Mouse (Mus musculus) liver, embryonic 13.5 days (tissue): ENCODE measurements around the gene Inppl1. TPM values are rescaled to one million over a fixed set of nuclear protein-coding genes. Genes with fewer than 3 reads are reported as not detected.

Experiments used
- ATAC-seq: fragments of 200-750 bp; cut with Nextera tagmentation; 2 replicates; pipeline ENCODE4 v1.8.0; 2017; ENCODE audit warnings: low read depth, mild to moderate bottlenecking, moderate number of reproducible peaks, moderate library complexity
- DNase-seq: peaks from one replicate; pipeline ENCODE4 v3.0.0; 2022
- H3K27ac ChIP-seq: fragments of 300-500 bp; sonication (generic); 2 replicates; pipeline ENCODE4 v1.5.1; 2015; ENCODE audit warnings: moderate library complexity, mild to moderate bottlenecking, inconsistent platforms
- H3K27me3 ChIP-seq: fragments of 300-500 bp; sonication (generic); 2 replicates; pipeline ENCODE4 v1.6.1; 2015; ENCODE audit warnings: mild to moderate bottlenecking, inconsistent platforms
- H3K36me3 ChIP-seq: fragments of 300-500 bp; sonication (generic); 2 replicates; pipeline ENCODE4 v1.6.1; 2015; ENCODE audit warnings: mild to moderate bottlenecking, inconsistent platforms
- H3K4me1 ChIP-seq: fragments of 300-500 bp; sonication (generic); replicated peaks from 2 replicates; pipeline ENCODE4 v1.6.1; 2015; ENCODE audit warnings: inconsistent platforms
- H3K4me2 ChIP-seq: fragments of 300-500 bp; sonication (generic); 2 replicates; pipeline ENCODE4 v1.6.1; 2015; ENCODE audit warnings: inconsistent platforms, mild to moderate bottlenecking, moderate library complexity
- H3K4me3 ChIP-seq: fragments of 300-500 bp; sonication (generic); replicated peaks from 2 replicates; pipeline ENCODE4 v1.5.1; 2015; ENCODE audit warnings: mild to moderate bottlenecking, inconsistent platforms
- H3K9ac ChIP-seq: fragments of 300-500 bp; sonication (generic); 2 replicates; pipeline ENCODE4 v1.6.1; 2015; ENCODE audit warnings: mild to moderate bottlenecking, inconsistent platforms
- H3K9me3 ChIP-seq: fragments of 300-500 bp; sonication (generic); replicated peaks from 2 replicates; pipeline ENCODE4 v1.6.1; 2016; ENCODE audit warnings: inconsistent platforms
- WGBS: fragments of 180-500 bp; shearing (Covaris S2); methylation state at CpG from one replicate; pipeline ENCODE4 v1.1.7; 2015; ENCODE audit not compliant: insufficient replicate concordance; 5-methylcytosine and 5-hydroxymethylcytosine counted together
- polyA plus RNA-seq: library from polyadenylated mRNA; unstranded; fragments of >200 nt; fragmentation: Nextera tagmentation; extraction: Ambion mirVana; gene quantifications from 2 replicates; pipeline ENCODE4 v1.2.1, GENCODE M21; 2015

The Inppl1 gene
- polyA plus RNA-seq, 1 experiment from 2014 or later = 5.2 TPM

DNA sequence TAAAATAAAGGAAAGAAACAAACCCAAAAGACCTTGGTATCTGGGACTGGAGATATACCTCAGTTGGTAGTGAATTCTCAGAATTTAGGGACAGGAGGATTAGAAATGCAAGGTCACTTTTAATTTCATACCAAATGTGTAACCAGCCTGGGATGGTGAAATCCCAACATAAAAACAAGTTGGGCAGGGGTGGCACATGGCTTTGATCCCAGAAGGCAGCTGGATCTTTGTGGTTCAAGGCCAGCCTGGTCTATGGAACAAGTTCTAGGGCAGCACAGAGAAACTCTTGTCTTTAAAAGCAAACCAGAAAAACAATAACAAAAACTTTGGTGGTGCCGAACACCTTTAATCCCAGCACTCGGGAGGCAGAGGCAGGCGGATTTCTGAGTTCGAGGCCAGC is 29.5 kb upstream of the Inppl1 start:
- Histone ChIP-seq H3K4me3 (no peak overlapping the region), H3K4me2 (no peak overlapping the region), H3K27ac (no peak overlapping the region), H3K9me3 (no peaks in the 10 kb centered on the region), H3K4me1 (peaks cover 4% of the 10 kb centered on the region; the same call in 1 of the 2 replicates), H3K27me3 (no peaks in the 10 kb centered on the region), H3K9ac (no peak overlapping the region), H3K36me3 (no peaks in the 10 kb centered on the region)
- DNase-seq = no peak
- no peak for ATAC-seq
- 81% methylated on average over 4 of the region's 4 CpGs for WGBS

DNA sequence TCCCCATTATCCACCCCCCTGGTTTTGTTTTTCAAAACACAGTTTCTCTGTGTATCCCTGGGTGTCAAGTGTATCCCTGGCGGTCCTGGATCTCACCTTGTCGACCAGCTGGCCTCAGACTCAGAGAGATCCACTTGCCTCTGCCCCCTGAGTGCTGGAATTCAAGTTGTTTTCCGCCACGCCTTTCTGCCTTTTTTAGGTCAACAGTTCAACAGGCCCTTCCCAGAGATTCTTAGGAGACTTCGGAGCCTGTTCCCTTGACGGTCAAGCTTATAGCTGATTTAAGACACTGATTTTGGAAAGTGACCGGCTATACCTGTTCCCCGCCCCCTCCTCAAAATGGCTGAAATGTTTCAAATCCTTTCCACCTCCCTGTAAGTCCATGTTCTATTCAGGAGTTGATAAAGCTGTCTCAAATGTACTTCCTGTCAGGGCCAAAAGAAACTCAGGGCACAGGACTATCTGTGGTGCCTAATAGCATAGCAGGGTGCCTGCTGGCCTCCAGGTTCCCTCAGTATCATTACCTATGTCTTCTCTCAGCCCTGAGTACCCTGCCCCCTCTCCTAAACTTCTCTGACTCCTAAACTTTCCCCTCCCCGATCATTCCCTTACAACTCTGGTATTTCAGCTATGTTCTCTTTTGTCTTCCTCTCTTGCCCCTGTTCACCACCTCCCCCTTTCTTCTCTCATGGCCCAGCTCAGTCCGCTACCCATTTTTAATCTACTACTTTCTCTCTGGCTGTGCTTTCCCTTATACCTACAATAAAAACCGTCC is 28.6 kb upstream of the Inppl1 start:
- H3K9ac ChIP-seq = no peak overlapping the region
- no peak overlapping the region for H3K27ac ChIP-seq
- no peak overlapping the region for H3K4me2 ChIP-seq
- no peak overlapping the region for H3K4me3 ChIP-seq
- 67% methylated on average over 11 of the region's 11 CpGs for WGBS
- H3K9me3 ChIP-seq = no peaks in the 10 kb centered on the region
- H3K4me1 ChIP-seq = peaks cover 4% of the 10 kb centered on the region; the same call in 1 of the 2 replicates
- ATAC-seq (no peak), DNase-seq (no peak)
- H3K27me3 ChIP-seq = no peaks in the 10 kb centered on the region
- H3K36me3 ChIP-seq = no peaks in the 10 kb centered on the region

GRCm38 (mm10) chr7:101863415-101863814 is 25.4 kb upstream of the Inppl1 start, which contains the start of gene Anapc15:
Anapc15 (plus strand) TSS chr7:101863715.
- Histone ChIP-seq H3K27ac (no peak within 1 kb of the TSS), H3K27me3 (no peaks in the 10 kb centered on the region), H3K4me1 (no peaks in the 10 kb centered on the region), H3K4me3 (no peak within 1 kb of the TSS), H3K9ac (no peak within 1 kb of the TSS), H3K4me2 (no peak within 1 kb of the TSS), H3K9me3 (no peaks in the 10 kb centered on the region), H3K36me3 (no peaks in the 10 kb centered on the region)
- ATAC-seq (no peak), DNase-seq (no peak)
- WGBS = 38% methylated on average over 3 of the region's 3 CpGs

DNA sequence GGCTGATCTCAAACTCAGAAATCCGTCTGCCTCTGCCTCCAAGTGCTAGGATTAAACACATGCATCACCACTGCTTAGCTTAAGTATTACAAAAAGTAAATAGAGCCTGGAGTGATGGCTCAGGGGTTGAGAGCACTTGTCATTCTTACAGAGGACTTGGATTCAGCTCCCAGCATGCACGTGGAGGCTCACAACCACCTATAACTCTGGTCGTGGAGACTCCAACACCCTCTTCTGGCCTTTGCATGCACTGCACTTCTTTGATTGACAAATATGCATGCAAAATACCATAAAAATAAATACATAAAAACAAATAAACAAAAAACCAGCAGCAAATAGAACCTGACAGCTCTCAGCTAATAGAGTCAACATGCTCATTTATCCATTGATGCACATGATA is 24.3 kb upstream of the Inppl1 start:
- Histone ChIP-seq H3K9ac (no peak overlapping the region), H3K9me3 (no peaks in the 10 kb centered on the region), H3K4me3 (no peak overlapping the region), H3K27me3 (no peaks in the 10 kb centered on the region), H3K4me2 (no peak overlapping the region), H3K4me1 (no peaks in the 10 kb centered on the region), H3K36me3 (no peaks in the 10 kb centered on the region), H3K27ac (no peak overlapping the region)
- WGBS = 57% methylated on average over 3 of the region's 3 CpGs
- DNase-seq (no peak), ATAC-seq (no peak)

GRCm38 (mm10) chr7:101860978-101861377 is 22.9 kb upstream of the Inppl1 start:
- Histone ChIP-seq H3K4me2 (no peak overlapping the region), H3K9ac (no peak overlapping the region), H3K4me1 (no peaks in the 10 kb centered on the region), H3K27ac (no peak overlapping the region), H3K36me3 (no peaks in the 10 kb centered on the region), H3K27me3 (no peaks in the 10 kb centered on the region), H3K9me3 (no peaks in the 10 kb centered on the region), H3K4me3 (no peak overlapping the region)
- no peak for DNase-seq
- ATAC-seq = no peak

DNA sequence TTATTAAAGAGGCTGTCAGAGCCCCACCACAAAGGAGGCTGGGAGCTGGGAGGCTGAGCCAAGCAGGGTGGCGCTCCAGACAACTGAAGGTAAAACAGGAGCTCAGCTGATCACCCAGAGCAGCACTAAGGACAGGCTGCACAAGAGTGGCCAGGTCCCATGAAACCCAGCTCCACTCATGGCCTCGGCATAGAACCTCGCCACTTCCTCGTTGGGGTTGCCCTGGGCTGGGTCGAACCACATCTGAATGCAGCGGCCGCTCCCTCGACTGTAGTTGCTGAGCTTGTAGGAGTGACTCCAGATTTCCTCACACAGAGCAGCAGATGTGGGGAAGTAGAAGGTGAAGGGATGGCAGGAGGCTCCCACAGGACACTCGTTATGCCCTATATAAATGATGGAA is 20.3 kb upstream of the Inppl1 start:
- no peak overlapping the region for H3K9ac ChIP-seq
- H3K4me3 ChIP-seq = no peak overlapping the region
- ATAC-seq = no peak
- no peaks in the 10 kb centered on the region for H3K27me3 ChIP-seq
- no peaks in the 10 kb centered on the region for H3K9me3 ChIP-seq
- no peak overlapping the region for H3K4me2 ChIP-seq
- DNase-seq = no peak
- H3K36me3 ChIP-seq = no peaks in the 10 kb centered on the region
- 55% methylated on average over 9 of the region's 9 CpGs for WGBS
- H3K4me1 ChIP-seq = no peaks in the 10 kb centered on the region
- H3K27ac ChIP-seq = no peak overlapping the region

GRCm38 (mm10) chr7:101857094-101857493 is 19.1 kb upstream of the Inppl1 start, which contains the start of gene Folr2:
Folr2 (minus strand) TSS chr7:101857194.
- H3K4me2 ChIP-seq = no peak within 1 kb of the TSS
- WGBS = 71% methylated on average over 4 of the region's 4 CpGs
- H3K9ac ChIP-seq = no peak within 1 kb of the TSS
- no peak within 1 kb of the TSS for H3K4me3 ChIP-seq
- no peaks in the 10 kb centered on the region for H3K4me1 ChIP-seq
- no peak for DNase-seq
- H3K27me3 ChIP-seq = no peaks in the 10 kb centered on the region
- H3K9me3 ChIP-seq = no peaks in the 10 kb centered on the region
- no peak for ATAC-seq
- H3K27ac ChIP-seq = no peak within 1 kb of the TSS
- H3K36me3 ChIP-seq = no peaks in the 10 kb centered on the region

- no peaks in the 10 kb centered on the region for H3K27me3 ChIP-seq
- no peak overlapping the region for H3K27ac ChIP-seq
- no peaks in the 10 kb centered on the region for H3K9me3 ChIP-seq
- H3K4me1 ChIP-seq = no peaks in the 10 kb centered on the region
- no peak overlapping the region for H3K9ac ChIP-seq
- ATAC-seq (no peak), DNase-seq (no peak)
- no peak overlapping the region for H3K4me2 ChIP-seq
- WGBS = 37% methylated on average over 2 of the region's 2 CpGs
- no peak overlapping the region for H3K4me3 ChIP-seq
- no peaks in the 10 kb centered on the region for H3K36me3 ChIP-seq
Observed at GRCm38 (mm10) chr7:101853816-101854215, 15.8 kb upstream of the Inppl1 start.

DNA sequence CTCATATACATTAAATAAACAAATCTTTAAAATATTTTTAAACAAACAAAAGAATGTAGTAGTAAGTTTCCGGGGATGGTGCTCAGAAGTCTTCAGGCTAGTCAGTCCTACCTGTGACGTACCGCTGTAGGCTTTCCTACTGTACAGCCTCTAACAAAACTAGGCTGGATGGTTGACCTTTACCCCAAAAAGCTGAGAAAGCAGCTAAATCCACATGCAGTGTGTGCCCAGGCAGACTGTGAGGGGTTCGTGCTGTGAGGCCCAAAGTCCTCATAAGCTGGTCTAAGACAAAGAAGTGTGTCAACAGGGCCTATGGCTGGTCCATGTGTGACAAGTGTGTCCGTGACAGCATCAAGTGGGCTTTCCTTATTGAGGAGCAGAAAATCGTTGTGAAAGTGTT is 14.8 kb upstream of the Inppl1 start:
- WGBS = 68% methylated on average over 6 of the region's 6 CpGs
- ATAC-seq = no peak

GRCm38 (mm10) chr7:101851689-101852088 is 13.7 kb upstream of the Inppl1 start:
- Histone ChIP-seq H3K9ac (no peak overlapping the region), H3K36me3 (no peaks in the 10 kb centered on the region), H3K4me1 (no peaks in the 10 kb centered on the region), H3K27ac (no peak overlapping the region), H3K4me3 (no peak overlapping the region), H3K27me3 (no peaks in the 10 kb centered on the region), H3K4me2 (no peak overlapping the region), H3K9me3 (no peaks in the 10 kb centered on the region)
- DNase-seq (no peak), ATAC-seq (no peak)
- 54% methylated on average over 6 of the region's 6 CpGs for WGBS

More for the DNA sequence above, 14.8 kb upstream of the Inppl1 start:
- H3K4me3 ChIP-seq = no peak overlapping the region
- no peaks in the 10 kb centered on the region for H3K36me3 ChIP-seq
- H3K9me3 ChIP-seq = no peaks in the 10 kb centered on the region
- DNase-seq = no peak
- H3K9ac ChIP-seq = no peak overlapping the region
- no peak overlapping the region for H3K27ac ChIP-seq
- H3K4me1 ChIP-seq = no peaks in the 10 kb centered on the region
- H3K27me3 ChIP-seq = no peaks in the 10 kb centered on the region
- H3K4me2 ChIP-seq = no peak overlapping the region

- Histone ChIP-seq H3K4me1 (no peaks in the 10 kb centered on the region), H3K27me3 (no peaks in the 10 kb centered on the region), H3K9me3 (no peaks in the 10 kb centered on the region), H3K4me3 (no peak overlapping the region), H3K27ac (no peak overlapping the region), H3K4me2 (no peak overlapping the region), H3K36me3 (no peaks in the 10 kb centered on the region), H3K9ac (no peak overlapping the region)
- WGBS = 77% methylated on average over 1 of the region's 1 CpGs
- ATAC-seq = no peak
- no peak for DNase-seq
Observed at GRCm38 (mm10) chr7:101847934-101848333, 9.9 kb upstream of the Inppl1 start.

- DNase-seq (no peak), ATAC-seq (no peak)
- peaks cover 17% of the 10 kb centered on the region for H3K27me3 ChIP-seq
- 62% methylated on average over 6 of the region's 6 CpGs for WGBS
- H3K4me1 ChIP-seq = no peaks in the 10 kb centered on the region
- H3K4me3 ChIP-seq = no peak overlapping the region
- no peak overlapping the region for H3K4me2 ChIP-seq
- H3K27ac ChIP-seq = no peak overlapping the region
- no peaks in the 10 kb centered on the region for H3K36me3 ChIP-seq
- H3K9ac ChIP-seq = no peak overlapping the region
- H3K9me3 ChIP-seq = no peaks in the 10 kb centered on the region
Observed at GRCm38 (mm10) chr7:101844186-101844585, 6.2 kb upstream of the Inppl1 start.
